Mouse (Mus musculus) lung, adult 18-20 months (tissue): ENCODE results near the gene Ech1.

Source experiments
- DNase-seq, 2 experiments: peaks; one replicate each; pipeline ENCODE4 v3.0.0; 2022; ENCODE audit warnings: mixed read lengths in 2 of 2

The Ech1 gene

DNA sequence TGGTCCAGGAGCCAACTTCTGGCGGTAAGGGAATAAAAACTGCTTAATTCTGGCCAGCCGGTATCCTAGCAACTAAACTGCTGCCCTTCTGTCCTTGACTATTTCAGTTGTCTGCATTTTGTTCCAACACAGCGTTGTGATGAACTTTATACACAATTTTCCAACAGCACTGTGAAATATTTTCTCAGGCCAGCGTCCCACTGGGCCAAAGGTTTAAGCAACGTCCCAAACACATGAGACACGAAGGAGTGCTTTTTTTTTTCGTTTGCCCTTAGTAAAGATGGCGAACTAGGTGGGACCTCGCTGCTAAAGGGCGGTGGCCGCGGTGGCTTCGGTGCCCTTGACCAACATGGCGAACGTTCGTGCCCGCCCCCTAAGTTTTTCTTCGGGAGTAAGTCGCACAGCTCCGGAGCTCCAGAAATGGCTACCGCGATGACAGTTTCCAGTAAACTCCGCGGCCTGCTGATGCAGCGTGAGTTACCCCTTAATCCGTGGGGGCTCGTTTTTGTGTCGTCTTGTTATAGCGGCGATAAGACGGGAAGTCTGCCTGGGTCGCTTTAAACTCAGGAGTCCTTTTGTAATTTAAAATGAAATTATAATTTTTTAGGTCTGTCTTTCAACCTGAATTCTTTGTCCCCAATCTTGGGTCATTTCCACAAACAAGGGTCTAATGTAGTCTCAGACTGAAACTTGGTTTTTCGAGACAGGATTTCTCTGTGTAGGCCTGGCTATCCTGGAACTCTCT is at the start of gene Ech1:
Gene Ech1 (plus strand): TSS at position 277 of the 745 bp plus-strand sequence.
- DNase-seq: peak; percentile 94

DNA sequence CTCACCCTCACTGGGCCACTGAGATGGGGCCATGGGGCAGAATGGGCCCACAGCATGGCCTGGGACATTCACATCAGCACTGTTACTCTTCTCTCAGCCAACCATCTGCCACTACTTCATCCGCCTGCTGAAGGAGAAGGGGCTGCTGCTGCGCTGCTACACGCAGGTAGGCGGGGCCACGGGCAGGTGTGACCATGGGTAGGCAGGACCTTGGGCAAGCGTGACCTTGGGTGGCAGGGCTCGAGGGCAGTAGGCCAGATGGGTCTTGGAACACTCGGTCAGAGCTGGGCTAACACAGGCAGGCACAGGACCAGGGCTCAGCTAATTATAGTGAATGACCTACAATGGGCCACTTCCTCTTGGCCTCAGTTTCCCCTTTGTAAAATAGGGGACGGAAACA is 46.2 kb upstream of the Ech1 start:
- DNase-seq: no peak

DNA sequence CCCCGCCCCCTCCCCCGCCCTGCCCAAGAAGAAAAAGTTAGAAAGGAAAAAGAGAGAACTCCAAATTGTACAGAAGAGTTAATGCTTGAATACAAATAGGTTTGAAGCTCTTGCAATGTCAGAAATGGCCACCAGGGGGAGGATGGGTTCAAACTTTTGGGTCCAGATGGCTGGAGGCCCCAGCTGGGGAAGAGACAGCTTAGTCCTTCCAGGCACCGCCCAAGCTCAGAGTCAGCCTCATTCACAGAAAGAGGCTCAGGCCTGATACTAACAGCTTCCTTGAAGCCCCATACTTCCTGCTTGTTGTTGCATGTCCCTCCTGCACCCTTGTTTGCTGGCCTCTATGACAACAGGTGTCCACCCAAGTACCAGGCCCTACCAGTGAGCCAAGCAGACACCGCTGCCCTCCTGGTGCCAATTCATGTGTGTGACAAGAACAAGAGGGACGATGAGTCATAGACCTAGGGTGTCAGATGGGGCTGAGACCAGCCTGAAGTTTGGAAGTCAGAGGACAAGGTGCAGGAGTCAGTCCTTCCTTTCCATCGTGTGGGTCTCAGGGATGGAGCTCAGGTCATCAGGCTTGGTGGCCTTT is 44.9 kb upstream of the Ech1 start:
- DNase-seq: peak; percentile 82 to 87

DNA sequence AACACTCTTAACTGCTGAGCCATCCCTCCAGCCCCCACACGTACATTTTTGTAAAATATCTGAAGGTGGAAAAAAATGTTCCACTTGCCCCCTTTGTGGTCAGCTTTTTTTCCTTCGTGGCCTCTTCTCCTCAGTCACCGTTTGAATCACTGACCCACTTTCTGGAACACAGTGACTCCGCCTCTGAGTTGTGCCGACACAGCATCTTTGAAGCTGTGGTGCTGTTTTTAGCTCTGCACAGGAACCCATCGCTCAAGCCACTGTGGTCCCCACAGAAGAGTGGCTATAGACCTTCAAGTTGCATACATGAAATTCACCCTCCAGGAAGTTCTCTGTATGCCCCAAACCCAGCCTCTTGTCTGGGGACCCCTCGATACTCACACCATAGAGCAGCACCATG is 44.2 kb upstream of the Ech1 start:
- peak in 1 of 2 experiments; percentile 33 for DNase-seq

DNA sequence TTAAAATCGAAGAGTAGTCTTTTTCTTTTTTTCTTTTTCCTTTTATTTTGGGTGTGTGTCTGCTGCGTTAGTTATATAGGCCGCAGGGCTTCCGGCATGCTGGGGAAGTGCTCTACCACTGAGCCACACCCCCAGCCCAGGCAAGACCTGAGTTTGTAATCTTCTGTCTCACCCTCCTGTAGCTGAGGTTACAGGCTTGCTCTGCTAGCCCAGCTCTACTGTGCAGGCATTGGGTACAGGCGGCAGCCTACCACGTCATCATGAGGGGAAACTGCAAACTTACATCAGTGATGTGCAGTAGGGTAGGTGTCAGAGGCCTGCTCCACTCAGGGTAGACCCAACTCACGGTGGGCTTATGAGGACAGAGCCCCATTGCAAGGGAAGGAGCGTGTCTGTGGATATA is 43.8 kb upstream of the Ech1 start:
- DNase-seq: peak in 1 of 2 experiments; percentile 38

- DNase-seq: no peak
These were observed 39.9 kb upstream of the Ech1 start for GRCm38 (mm10) chr7:28785161-28785560.

DNA sequence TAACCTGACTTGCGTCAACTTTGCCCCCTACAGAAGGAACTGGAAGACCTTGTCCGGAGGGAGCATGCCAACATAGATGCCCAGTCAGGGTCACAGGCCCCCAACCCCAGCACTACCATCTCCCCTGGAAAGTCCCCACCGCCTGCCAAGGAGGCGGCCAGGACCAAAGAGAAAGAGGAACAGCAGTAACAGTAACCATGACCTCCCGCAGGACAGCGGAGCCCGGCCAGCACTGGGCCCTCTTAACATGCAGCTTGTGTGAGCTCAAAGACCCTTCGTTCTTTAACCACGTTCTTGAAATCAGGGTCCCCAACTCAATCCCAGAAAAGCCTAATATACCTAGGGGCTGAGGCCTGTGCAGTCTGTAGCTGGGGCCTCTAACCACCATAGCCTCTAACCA is 37.1 kb upstream of the Ech1 start:
- no peak for DNase-seq

DNA sequence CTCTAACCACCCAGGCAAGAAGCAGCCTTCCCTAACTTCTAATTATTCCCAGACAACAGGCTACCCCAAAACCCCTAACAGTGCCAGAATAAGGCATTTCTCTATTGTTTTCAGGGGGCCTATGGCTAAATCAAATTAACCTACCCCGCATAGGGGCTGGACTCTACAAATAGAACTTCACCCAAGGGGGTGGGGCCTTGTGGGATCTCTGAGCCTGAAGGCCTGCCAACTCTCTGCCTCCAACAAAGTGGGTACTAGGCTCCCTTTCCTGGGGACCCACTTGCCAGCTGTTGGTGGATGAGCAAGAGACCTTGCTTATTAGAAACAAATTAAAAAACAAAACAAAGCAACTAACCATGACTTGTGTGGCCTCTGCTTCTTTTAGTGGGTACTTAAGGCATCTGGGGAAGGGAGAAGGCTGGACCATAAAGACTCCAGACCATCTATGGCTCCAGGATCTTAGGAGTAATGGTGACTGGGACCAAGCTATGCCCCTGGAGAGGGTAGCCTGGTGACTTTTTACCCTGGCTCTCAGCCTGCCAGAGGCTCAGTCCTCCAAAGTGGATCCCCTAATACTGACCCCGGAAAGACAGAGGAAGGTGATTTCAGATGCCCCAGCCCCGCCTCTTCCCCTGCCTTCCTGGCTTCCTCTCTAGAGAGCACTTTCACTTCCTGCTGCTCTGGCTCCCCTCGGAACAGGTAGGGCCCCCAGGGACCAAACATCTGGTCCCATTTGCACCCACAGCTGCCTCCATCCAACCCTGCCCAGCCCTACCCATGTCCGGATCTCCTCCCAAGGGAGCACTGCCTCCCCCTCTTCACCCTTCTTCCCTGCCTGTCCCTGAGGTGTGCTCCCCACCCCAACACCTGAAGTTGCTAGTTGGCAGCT is 36.5 kb upstream of the Ech1 start, which contains the start of gene Rinl:
Gene Rinl (plus strand): TSS at position 663 of the 889 bp plus-strand sequence.
- DNase-seq: peak in 1 of 2 experiments; percentile 58

DNA sequence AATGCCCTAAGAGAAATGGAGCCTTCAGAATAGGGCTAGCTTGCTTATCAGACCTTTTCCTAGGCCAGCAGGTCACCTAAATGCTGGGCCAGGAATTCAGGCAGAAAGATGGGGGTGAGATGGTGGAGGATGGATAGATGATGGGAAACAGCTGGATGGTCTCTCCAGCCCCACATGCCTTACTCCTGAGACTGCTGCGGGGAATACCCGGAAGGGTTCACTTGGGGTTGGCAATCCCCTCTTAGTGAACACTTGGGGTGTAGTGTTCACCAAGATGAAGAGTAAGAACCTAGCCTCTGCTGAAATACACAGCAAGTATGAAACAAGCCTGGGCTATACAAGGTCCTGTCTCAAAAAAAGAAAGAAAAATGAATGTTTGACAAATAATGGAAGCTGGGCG is 35.8 kb upstream of the Ech1 start:
- no peak for DNase-seq

GRCm38 (mm10) chr7:28790066-28790806 is 34.8 kb upstream of the Ech1 start:
- DNase-seq: no peak

GRCm38 (mm10) chr7:28791706-28792105 is 33.3 kb upstream of the Ech1 start:
- DNase-seq: no peak

DNA sequence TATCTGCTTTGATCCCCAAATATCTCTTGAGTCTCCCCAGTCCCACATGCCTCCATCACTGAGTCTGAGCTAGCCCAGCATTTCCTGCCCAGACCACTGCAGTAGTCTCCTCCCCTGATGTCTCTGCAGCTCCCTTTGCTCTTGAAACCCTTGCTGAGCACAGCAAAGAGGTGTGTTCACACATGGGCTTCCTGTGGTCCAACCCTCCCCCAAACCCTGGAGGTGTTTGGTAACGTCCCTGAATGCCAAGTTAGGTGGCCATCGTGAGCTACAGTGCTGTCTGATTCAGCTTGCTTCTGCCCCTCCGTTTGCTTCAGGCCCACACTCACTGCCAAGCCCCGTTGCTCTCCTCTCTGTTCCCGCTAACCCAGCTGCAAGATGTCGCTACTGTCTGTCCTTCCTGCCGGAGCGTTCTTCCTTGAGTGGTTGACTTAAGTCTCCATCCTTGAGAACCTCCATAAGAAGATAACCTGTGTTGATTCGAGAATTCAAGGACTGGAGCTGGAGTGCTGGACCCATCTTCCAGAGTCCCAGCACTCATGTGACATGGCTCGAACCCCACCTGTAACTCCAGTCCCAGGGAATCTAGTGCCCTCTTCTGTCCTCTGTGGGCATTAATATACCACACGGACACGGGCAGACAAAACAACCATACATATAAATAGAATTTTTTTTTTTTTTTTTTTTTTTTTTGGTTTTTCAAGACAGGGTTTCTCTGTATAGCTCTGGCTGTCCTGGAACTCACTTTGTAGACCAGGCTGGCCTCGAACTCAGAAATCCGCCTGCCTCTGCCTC is 32.4 kb upstream of the Ech1 start:
- DNase-seq: no peak

DNA sequence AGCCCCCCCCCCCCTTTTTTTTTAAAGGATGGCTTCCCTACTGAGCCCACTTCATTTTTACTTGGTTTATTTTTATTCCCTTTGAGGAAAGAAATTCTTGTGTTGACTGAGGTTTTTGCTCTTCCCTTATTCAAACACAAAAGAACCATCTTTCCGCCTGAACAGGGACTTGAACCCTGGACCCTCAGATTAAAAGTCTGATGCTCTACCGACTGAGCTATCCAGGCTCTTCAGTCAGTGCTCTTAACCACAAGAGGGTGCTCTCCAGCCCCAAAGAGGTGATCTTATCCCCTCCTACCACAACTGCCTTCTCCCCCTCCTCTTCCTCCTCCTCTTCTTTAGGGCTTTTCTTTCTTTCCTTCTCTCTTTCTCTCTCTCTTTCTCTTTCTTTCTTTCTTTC is 31.2 kb upstream of the Ech1 start:
- DNase-seq: peak in 1 of 2 experiments; percentile 45

DNA sequence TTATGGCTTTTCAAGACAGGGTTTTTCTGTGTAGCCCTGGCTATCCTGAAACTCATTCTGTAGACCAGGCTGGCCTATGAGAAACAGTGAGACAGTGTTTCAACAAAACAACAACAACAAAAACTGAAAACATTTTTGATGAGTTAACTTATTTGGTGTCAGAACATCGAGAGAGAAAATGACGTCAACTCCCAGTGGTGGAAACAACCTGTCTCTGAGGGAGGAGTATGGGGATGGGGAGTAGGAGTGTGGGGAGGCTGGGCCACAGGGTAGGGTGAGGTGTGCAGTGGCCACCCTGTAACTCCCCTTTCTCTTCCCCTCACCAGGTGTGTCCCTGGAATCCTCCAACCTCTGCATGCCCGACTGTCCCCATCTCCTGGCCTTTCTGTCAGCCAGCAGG is 30.5 kb upstream of the Ech1 start:
- DNase-seq: no peak

DNA sequence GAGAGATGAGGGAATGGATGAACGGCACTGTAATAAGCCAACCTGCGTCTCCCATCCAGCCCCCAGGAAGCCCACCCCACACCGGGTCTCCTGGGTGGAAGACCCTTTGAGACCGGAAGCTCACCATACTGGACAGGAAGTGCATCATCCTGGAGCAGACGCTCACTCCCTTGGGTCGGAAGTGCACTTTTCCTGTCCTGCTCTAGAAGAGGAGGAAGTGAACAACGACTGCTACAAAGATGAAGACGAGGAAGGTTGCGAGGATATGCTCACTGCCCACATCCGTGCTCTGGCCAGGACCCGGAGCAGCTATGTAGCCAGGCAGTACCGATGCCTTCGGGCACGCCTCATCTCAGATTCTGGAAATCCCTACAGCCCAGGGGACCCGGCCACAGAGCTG is 29.2 kb upstream of the Ech1 start:
- no peak for DNase-seq

GRCm38 (mm10) chr7:28796562-28796975 is 28.4 kb upstream of the Ech1 start:
- DNase-seq: peak; percentile 85 to 90

DNA sequence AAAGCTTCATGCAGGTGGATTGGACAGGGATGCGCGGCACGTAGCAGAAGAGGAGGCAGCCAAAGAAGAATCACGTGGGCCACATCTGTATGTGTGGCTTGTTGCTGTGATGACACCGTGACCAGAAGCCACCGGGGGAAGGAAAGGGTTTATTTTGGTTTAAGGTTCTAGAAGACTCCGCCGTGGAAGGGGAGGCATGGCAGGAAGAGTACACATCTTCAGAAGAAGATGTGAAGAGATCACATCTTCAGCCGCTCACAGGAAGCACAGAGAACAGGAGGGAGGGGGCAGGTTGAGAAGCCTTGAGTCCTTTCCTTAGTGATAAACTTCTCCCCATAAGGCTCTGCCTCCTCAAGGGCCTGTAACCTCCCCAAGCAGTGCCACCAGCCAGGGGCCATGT is 25.0 kb upstream of the Ech1 start:
- DNase-seq: no peak

- no peak for DNase-seq
These were observed 23.6 kb upstream of the Ech1 start for GRCm38 (mm10) chr7:28801451-28801850.

- peak; percentile 86 to 92 for DNase-seq
These were observed 22.9 kb upstream of the Ech1 start for GRCm38 (mm10) chr7:28801901-28802670.

DNA sequence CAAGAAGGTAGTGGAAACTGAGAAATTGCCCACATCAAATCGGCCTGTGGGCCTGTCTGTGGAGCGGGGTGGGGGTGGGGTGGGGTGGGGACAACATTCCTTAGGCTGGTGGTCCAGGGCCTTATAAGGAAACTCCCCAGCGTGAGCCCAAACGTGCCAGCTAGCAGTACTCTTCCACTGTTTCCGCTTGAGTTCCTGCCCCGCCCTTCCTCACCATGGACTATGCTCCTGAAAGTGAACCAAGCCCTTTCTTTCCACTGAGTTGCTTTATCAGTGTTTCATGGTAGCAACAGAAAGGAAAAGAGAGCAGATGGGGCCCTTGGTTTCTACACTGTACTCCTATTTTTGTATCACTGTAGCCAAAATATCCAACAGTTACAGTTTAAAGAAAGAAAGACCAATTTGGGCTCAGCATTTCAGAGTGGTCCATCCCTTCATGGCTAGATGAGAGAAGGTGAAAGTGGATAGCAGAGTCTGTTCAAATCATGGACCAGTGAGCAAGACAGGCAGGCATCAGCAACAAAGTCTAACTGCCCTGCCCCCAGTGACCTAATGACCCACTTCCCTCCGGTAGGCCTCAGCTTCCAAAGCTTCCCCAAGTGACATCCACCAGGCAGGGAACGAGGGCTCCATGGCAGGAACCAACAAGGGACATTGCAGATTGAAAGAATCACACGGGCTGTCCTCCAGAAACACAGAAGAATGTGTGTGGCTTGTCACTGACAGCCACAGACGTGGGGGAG is 22.0 kb upstream of the Ech1 start:
- peak; percentile 74 to 85 for DNase-seq
